Mouse (Mus musculus) liver, embryonic 14.5 days (tissue): ENCODE measurements around the gene Per1.

Source experiments
- CTCF ChIP-seq: IDR thresholded peaks from 2 replicates; pipeline ENCODE4 v1.5.1; 2016; ENCODE audit warnings: antibody characterized with exemption, low read depth, control low read depth
- EP300 ChIP-seq: IDR thresholded peaks from 2 replicates; pipeline ENCODE4 v1.6.1; 2016; ENCODE audit warnings: antibody characterized with exemption, low read depth

DNA sequence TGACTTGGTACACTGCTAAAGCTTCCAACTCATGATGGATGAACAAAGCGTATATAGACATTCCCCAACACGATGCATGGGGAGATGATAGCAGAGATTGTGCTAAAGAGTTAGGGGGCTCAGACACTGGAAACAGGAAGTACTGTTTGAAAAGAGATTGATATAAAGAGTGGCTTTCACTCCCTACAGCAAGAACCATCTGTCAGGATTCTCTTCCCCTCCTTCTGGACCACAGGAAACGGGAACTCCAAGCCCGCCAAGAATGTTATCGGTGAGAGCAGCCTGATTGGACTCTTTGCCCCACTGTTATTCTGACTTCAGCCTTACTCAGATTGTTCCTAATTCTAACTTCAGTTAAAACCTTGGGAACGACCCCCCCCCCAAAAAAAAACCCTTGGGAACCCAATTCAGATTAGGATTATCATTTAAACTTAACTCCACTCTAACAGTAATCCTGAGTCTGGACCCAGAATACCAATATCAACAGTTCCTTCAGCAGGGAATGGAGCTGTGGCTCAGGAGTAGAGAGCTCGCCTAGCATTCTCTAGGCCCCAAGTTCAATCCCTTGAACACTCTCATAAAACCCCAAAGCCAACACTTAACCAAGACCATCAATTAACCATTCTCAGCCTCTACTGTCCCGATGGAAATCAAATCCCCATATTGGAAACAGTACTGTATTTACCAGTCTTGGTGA lies 33.6 kb downstream of the Per1 start:
- TF ChIP-seq CTCF, result no peak
- TF ChIP-seq EP300, result no peak
